Mouse (Mus musculus) MEL (cell line): Measurements from ENCODE around the gene Polr3k. TPM values are rescaled to one million over a fixed set of nuclear protein-coding genes. Genes with fewer than 3 reads are reported as not detected.

Experiments
- DNase-seq: peaks from one replicate; pipeline ENCODE4 v3.0.0; 2011; ENCODE audit warnings: low read depth, low spot score
- H3K27ac ChIP-seq: 2 replicates; pipeline ENCODE4 v1.5.1; 2012; ENCODE audit warnings: low read depth, mild to moderate bottlenecking, control low read depth, low read length, moderate library complexity; ENCODE audit not compliant: control insufficient read depth
- H3K27me3 ChIP-seq, 2 experiments: fragments of 150-350 bp in 1 of 2; sonication (generic) in 1 of 2; 2 replicates each; pipeline ENCODE4 v1.6.1; 2012; ENCODE audit warnings: low read length in 2 of 2, mild to moderate bottlenecking in 2 of 2, improper control_type of control experiment in 1 of 2, moderate library complexity in 1 of 2; ENCODE audit not compliant: insufficient read depth in 2 of 2, control insufficient read depth in 1 of 2
- H3K36me3 ChIP-seq, 2 experiments: 2 replicates each; pipeline ENCODE4 v1.6.1; 2012 to 2014; ENCODE audit warnings: low read length in 2 of 2, improper control_type of control experiment in 1 of 2, inconsistent platforms in 1 of 2, mild to moderate bottlenecking in 1 of 2; ENCODE audit not compliant: insufficient read depth in 2 of 2, control insufficient read depth in 1 of 2
- H3K4me1 ChIP-seq, 2 experiments: fragments of 150-350 bp in 1 of 2; sonication (generic) in 1 of 2; 2 replicates each; pipeline ENCODE4 v1.6.1; 2012; ENCODE audit warnings: low read length in 2 of 2, improper control_type of control experiment in 1 of 2, mild to moderate bottlenecking in 1 of 2; ENCODE audit not compliant: insufficient read depth in 2 of 2, control insufficient read depth in 1 of 2
- H3K4me3 ChIP-seq, 2 experiments: fragments of 150-350 bp in 1 of 2; sonication (generic) in 1 of 2; 2 replicates each; pipeline ENCODE4 v1.5.1; 2012; ENCODE audit warnings: low read depth in 2 of 2, low read length in 2 of 2, mild to moderate bottlenecking in 2 of 2, moderate library complexity in 2 of 2, control low read depth in 1 of 2, improper control_type of control experiment in 1 of 2; ENCODE audit not compliant: control insufficient read depth in 1 of 2, insufficient read depth in 1 of 2
- H3K79me2 ChIP-seq: 2 replicates; pipeline ENCODE4 v1.6.1; 2012; ENCODE audit warnings: mild to moderate bottlenecking, low read length, moderate library complexity; ENCODE audit not compliant: control insufficient read depth, poor library complexity, insufficient read depth
- H3K9ac ChIP-seq: 2 replicates; pipeline ENCODE4 v1.6.1; 2012; ENCODE audit warnings: low read depth, mild to moderate bottlenecking, control low read depth, low read length, moderate library complexity; ENCODE audit not compliant: control insufficient read depth, poor library complexity, severe bottlenecking
- H3K9me3 ChIP-seq: fragments of 150-350 bp; sonication (generic); replicated peaks from 2 replicates; pipeline ENCODE4 v1.6.1; 2012; ENCODE audit warnings: mild to moderate bottlenecking, low read length, improper control_type of control experiment, moderate library complexity; ENCODE audit not compliant: insufficient read depth
- BHLHE40 ChIP-seq: IDR thresholded peaks from 2 replicates; pipeline ENCODE4 v1.6.1; 2012; ENCODE audit warnings: low read depth, mild to moderate bottlenecking, inconsistent platforms, low read length, improper control_type of control experiment, borderline replicate concordance
- CHD2 ChIP-seq: IDR thresholded peaks from 2 replicates; pipeline ENCODE4 v1.6.1; 2011; ENCODE audit warnings: low read length, improper control_type of control experiment
- CTCF ChIP-seq, 3 experiments: IDR thresholded peaks in 2 of 3; conservative IDR thresholded peaks in 1 of 3; 2 replicates each; pipeline ENCODE4 v1.5.1; 2011 to 2012; ENCODE audit warnings: low read length in 3 of 3, low read depth in 2 of 3, mild to moderate bottlenecking in 2 of 3, improper control_type of control experiment in 1 of 3, inconsistent platforms in 1 of 3, mixed read lengths in 1 of 3, moderate library complexity in 1 of 3; ENCODE audit not compliant: control insufficient read depth in 1 of 3, insufficient read depth in 1 of 3, poor library complexity in 1 of 3, severe bottlenecking in 1 of 3
- ELF1 ChIP-seq: IDR thresholded peaks from 2 replicates; pipeline ENCODE4 v1.6.1; 2014; ENCODE audit warnings: low read depth, mild to moderate bottlenecking, inconsistent platforms, low read length, improper control_type of control experiment, moderate library complexity
- EP300 ChIP-seq, 2 experiments: IDR thresholded peaks; 2 replicates each; pipeline ENCODE4 v1.6.1; 2011; ENCODE audit warnings: improper control_type of control experiment in 2 of 2, low read length in 2 of 2, low read depth in 1 of 2, mild to moderate bottlenecking in 1 of 2
- ETS1 ChIP-seq: IDR thresholded peaks from 2 replicates; pipeline ENCODE4 v1.6.1; 2012; ENCODE audit warnings: low read depth, mild to moderate bottlenecking, inconsistent platforms, low read length, improper control_type of control experiment, moderate library complexity
- GATA1 ChIP-seq: IDR thresholded peaks from 2 replicates; pipeline ENCODE4 v1.6.1; 2011; ENCODE audit warnings: low read depth, low read length, improper control_type of control experiment
- HCFC1 ChIP-seq: IDR thresholded peaks from 2 replicates; pipeline ENCODE4 v1.6.1; 2012; ENCODE audit warnings: low read depth, mild to moderate bottlenecking, inconsistent platforms, low read length, improper control_type of control experiment, moderate library complexity
- JUND ChIP-seq: IDR thresholded peaks from 2 replicates; pipeline ENCODE4 v1.6.1; 2011; ENCODE audit warnings: low read depth, mild to moderate bottlenecking, improper control_type of control experiment, low read length
- KAT2A ChIP-seq: conservative IDR thresholded peaks from 2 replicates; pipeline ENCODE4 v1.6.1; 2012; ENCODE audit warnings: low read depth, low read length, improper control_type of control experiment, inconsistent platforms
- MAFK ChIP-seq: IDR thresholded peaks from 2 replicates; pipeline ENCODE4 v1.6.1; 2011; ENCODE audit warnings: low read depth, mild to moderate bottlenecking, low read length, improper control_type of control experiment, borderline replicate concordance
- MAX ChIP-seq: IDR thresholded peaks from 2 replicates; pipeline ENCODE4 v1.6.1; 2011; ENCODE audit warnings: low read length, improper control_type of control experiment
- MAZ ChIP-seq: IDR thresholded peaks from 2 replicates; pipeline ENCODE4 v1.6.1; 2012; ENCODE audit warnings: low read depth, mild to moderate bottlenecking, inconsistent platforms, low read length, improper control_type of control experiment
- MXI1 ChIP-seq: IDR thresholded peaks from 2 replicates; pipeline ENCODE4 v1.6.1; 2011; ENCODE audit warnings: mild to moderate bottlenecking, low read depth, low read length, improper control_type of control experiment
- MYB ChIP-seq: IDR thresholded peaks from 2 replicates; pipeline ENCODE4 v1.6.1; 2011; ENCODE audit warnings: mild to moderate bottlenecking, low read depth, low read length, improper control_type of control experiment
- NELFE ChIP-seq: IDR thresholded peaks from 2 replicates; pipeline ENCODE4 v1.6.1; 2011; ENCODE audit warnings: low read depth, low read length, improper control_type of control experiment
- NRF1 ChIP-seq: IDR thresholded peaks from 2 replicates; pipeline ENCODE4 v1.6.1; 2014; ENCODE audit warnings: low read depth, mild to moderate bottlenecking, inconsistent platforms, low read length, improper control_type of control experiment, moderate library complexity; ENCODE audit not compliant: poor library complexity, insufficient read depth, severe bottlenecking
- POLR2A ChIP-seq, 2 experiments: IDR thresholded peaks; 2 replicates each; pipeline ENCODE4 v1.6.1; 2011 to 2012; ENCODE audit warnings: low read length in 2 of 2, mild to moderate bottlenecking in 2 of 2, control low read depth in 1 of 2, improper control_type of control experiment in 1 of 2, low read depth in 1 of 2, moderate library complexity in 1 of 2; ENCODE audit not compliant: control insufficient read depth in 1 of 2, insufficient read depth in 1 of 2, poor library complexity in 1 of 2
- POLR2AphosphoS2 ChIP-seq: IDR thresholded peaks from 2 replicates; pipeline ENCODE4 v1.6.1; 2011; ENCODE audit warnings: low read length, improper control_type of control experiment
- POLR2AphosphoS5 ChIP-seq: IDR thresholded peaks from 2 replicates; pipeline ENCODE4 v1.6.1; 2012; ENCODE audit warnings: low read depth, borderline replicate concordance, mild to moderate bottlenecking, inconsistent platforms, low read length, moderate library complexity, mixed read lengths
- RAD21 ChIP-seq: IDR thresholded peaks from 2 replicates; pipeline ENCODE4 v1.6.1; 2011; ENCODE audit warnings: mild to moderate bottlenecking, low read depth, low read length, improper control_type of control experiment
- RCOR1 ChIP-seq: IDR thresholded peaks from 2 replicates; pipeline ENCODE4 v1.6.1; 2012; ENCODE audit warnings: low read depth, mild to moderate bottlenecking, inconsistent platforms, low read length, improper control_type of control experiment
- SIN3A ChIP-seq: IDR thresholded peaks from 2 replicates; pipeline ENCODE4 v1.6.1; 2012; ENCODE audit warnings: low read length, improper control_type of control experiment, inconsistent platforms
- SMC3 ChIP-seq: IDR thresholded peaks from 2 replicates; pipeline ENCODE4 v1.6.1; 2011; ENCODE audit warnings: low read depth, low read length, improper control_type of control experiment
- TAL1 ChIP-seq: IDR thresholded peaks from 2 replicates; pipeline ENCODE4 v1.6.1; 2012; ENCODE audit warnings: mild to moderate bottlenecking, inconsistent platforms, low read length, moderate library complexity, mixed read lengths
- TBP ChIP-seq: IDR thresholded peaks from 2 replicates; pipeline ENCODE4 v1.8.0; 2011; ENCODE audit warnings: low read depth, low read length, improper control_type of control experiment
- TCF12 ChIP-seq: IDR thresholded peaks from 2 replicates; pipeline ENCODE4 v1.6.1; 2014; ENCODE audit warnings: low read depth, mild to moderate bottlenecking, inconsistent platforms, low read length, improper control_type of control experiment, moderate library complexity
- USF1 ChIP-seq: IDR thresholded peaks from 2 replicates; pipeline ENCODE4 v1.6.1; 2014; ENCODE audit warnings: low read depth, mild to moderate bottlenecking, inconsistent platforms, low read length, improper control_type of control experiment, moderate library complexity
- ZC3H11A ChIP-seq: IDR thresholded peaks from 2 replicates; pipeline ENCODE4 v1.6.1; 2012; ENCODE audit warnings: low read depth, mild to moderate bottlenecking, inconsistent platforms, low read length, improper control_type of control experiment
- ZKSCAN1 ChIP-seq: IDR thresholded peaks from 2 replicates; pipeline ENCODE4 v1.6.1; 2012; ENCODE audit warnings: low read depth, mild to moderate bottlenecking, inconsistent platforms, low read length, improper control_type of control experiment, moderate library complexity
- ZMIZ1 ChIP-seq: IDR thresholded peaks from 2 replicates; pipeline ENCODE4 v1.6.1; 2012; ENCODE audit warnings: low read depth, mild to moderate bottlenecking, inconsistent platforms, low read length, improper control_type of control experiment, moderate library complexity
- polyA plus RNA-seq, 2 experiments: library from polyadenylated mRNA; stranded (reverse) in 1 of 2; unstranded in 1 of 2; fragments of >175 nt in 1 of 2; fragments of >200 nt in 1 of 2; gene quantifications; 2 replicates each; pipeline versions ENCODE4 v1.2.1 to v1.2.4; 2012; ENCODE audit warnings: low replicate concordance in 2 of 2, low read depth in 1 of 2; ENCODE audit not compliant: insufficient read length in 2 of 2, insufficient read depth in 1 of 2, missing spikeins in 1 of 2
- total RNA-seq: library from RNA; depleted of rRNA; stranded (reverse); fragments of 300-350 nt; gene quantifications from 2 replicates; pipeline ENCODE4 v1.2.3, GENCODE M21; 2012; rRNA removed

Polr3k gene
- total RNA-seq = 41.2 and 50.3 TPM in 2 replicates
- 10 to 100 TPM in 1 of 2 experiments, not detected in 1; 37.6 TPM for polyA plus RNA-seq

DNA sequence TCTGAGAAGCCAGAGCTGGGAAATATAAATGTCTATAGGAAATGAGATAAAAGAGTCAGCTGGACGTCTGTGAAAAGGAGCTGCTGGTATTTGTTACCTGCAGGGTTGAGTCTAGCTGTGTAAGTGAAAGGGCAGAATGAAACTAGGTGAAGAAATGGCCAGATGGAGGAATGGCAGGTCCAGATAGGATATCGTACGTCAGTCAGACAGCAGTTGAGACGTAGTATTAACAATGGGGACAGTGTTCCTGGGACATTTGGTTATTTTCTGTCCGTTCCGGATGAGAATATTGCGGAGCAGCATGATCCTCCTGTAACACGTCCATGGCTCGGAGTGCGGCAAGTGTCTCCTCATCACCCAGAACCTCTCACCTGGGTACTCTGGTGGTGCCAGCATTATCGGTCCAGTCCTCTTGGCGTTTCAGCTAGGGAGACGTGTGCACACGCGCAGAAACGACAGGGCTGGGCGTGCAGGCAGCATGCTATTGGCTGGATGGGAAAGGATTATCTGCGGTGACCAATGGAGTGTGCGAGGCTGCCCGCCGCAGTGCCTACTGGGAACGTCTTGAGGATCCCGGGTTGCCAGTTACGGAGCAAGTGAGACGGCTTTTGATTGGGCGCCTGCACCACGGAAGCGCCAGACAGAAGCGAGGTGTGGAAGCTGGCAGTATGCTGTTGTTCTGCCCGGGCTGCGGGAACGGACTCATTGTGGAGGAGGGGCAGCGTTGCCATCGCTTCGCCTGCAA is at the start of gene Polr3k:
TSS of gene Polr3k (plus strand) at position 547 of the 745 bp plus-strand sequence.
- TF ChIP-seq ELF1 = peak; percentile 87
- peak; percentile 32; the same call in 1 of the 2 replicates for TF ChIP-seq TAL1
- 0 out of 2 replicates have a peak, but pooled peaks have one; percentile 50 for TF ChIP-seq MAZ
- TF ChIP-seq POLR2A (IDR thresholded peaks at IDR 0.05; ENCODE audit: control insufficient read depth in 1 of 2, insufficient read depth in 1 of 2, low read depth in 1 of 2, low read length in 2 of 2, poor library complexity in 1 of 2) = peak; percentile 35 to 93; a peak in 3 of 4 replicates
- TF ChIP-seq RCOR1 = 0 out of 2 replicates have a peak, but pooled peaks have one; percentile 14
- no peak for TF ChIP-seq CTCF (IDR thresholded peaks at IDR 0.05 in 2 of 3, conservative IDR thresholded peaks at IDR 0.05 in 1 of 3; ENCODE audit: control insufficient read depth in 1 of 3, insufficient read depth in 1 of 3, low read depth in 2 of 3, low read length in 3 of 3, poor library complexity in 1 of 3, severe bottlenecking in 1 of 3)
- TF ChIP-seq CHD2 = 0 out of 2 replicates have a peak, but pooled peaks have one; percentile 25
- TF ChIP-seq ZC3H11A = no peak
- peak; percentile 83 for TF ChIP-seq SIN3A
- no peak for TF ChIP-seq MYB
- no peak for TF ChIP-seq SMC3
- TF ChIP-seq GATA1 = no peak
- TF ChIP-seq MAFK = no peak
- no peak for TF ChIP-seq ZKSCAN1
- peak; percentile 7; the same call in 1 of the 2 replicates for TF ChIP-seq ETS1
- peak; percentile 70 for TF ChIP-seq TCF12
- peak; percentile 75 for TF ChIP-seq NRF1
- peak; percentile 87 for TF ChIP-seq HCFC1
- peak; percentile 85 for TF ChIP-seq NELFE
- TF ChIP-seq KAT2A = peak; percentile 67
- peak in 1 of 2 experiments; percentile 2; a peak in 1 of 4 replicates for TF ChIP-seq EP300 (IDR thresholded peaks at IDR 0.05; ENCODE audit: low read depth in 1 of 2, low read length in 2 of 2)
- no peak for TF ChIP-seq USF1
- TF ChIP-seq TBP = peak; percentile 60; the same call in 1 of the 2 replicates
- TF ChIP-seq POLR2AphosphoS2 = peak; percentile 92
- TF ChIP-seq ZMIZ1 = peak; percentile 93
- 0 out of 2 replicates have a peak, but pooled peaks have one; percentile 20 for TF ChIP-seq BHLHE40
- peak; percentile 68 for TF ChIP-seq MAX
- TF ChIP-seq MXI1 = peak; percentile 85
- no peak for TF ChIP-seq POLR2AphosphoS5
- no peak for TF ChIP-seq RAD21
- no peak for TF ChIP-seq JUND
- peak; percentile 99 for DNase-seq
- H3K27ac ChIP-seq = peak within 1 kb of the TSS; percentile 42
- H3K9ac ChIP-seq = peak within 1 kb of the TSS; percentile 69
- peak within 1 kb of the TSS; percentile 67 to 93 for H3K4me3 ChIP-seq
- H3K9me3 ChIP-seq = no peaks in the 10 kb centered on the region
- no peaks in the 10 kb centered on the region for H3K27me3 ChIP-seq
- peaks cover 3 to 9% of the 10 kb centered on the region in 2 experiments for H3K36me3 ChIP-seq
- peaks cover 0 to 2% of the 10 kb centered on the region in 2 experiments; a peak in 1 of 4 replicates for H3K4me1 ChIP-seq
- peaks cover 16% of the 10 kb centered on the region for H3K79me2 ChIP-seq
